Mouse (Mus musculus) lung, adult 2 months (tissue): ENCODE data around the gene Cldn10. TPM values are rescaled to one million over a fixed set of nuclear protein-coding genes. Genes with fewer than 3 reads are reported as not detected.

ENCODE experiments used
- DNase-seq: peaks from one replicate; pipeline ENCODE4 v3.0.0; 2022
- H3K4me1 ChIP-seq: fragments of 200-500 bp; 2 replicates; pipeline ENCODE4 v1.6.1; 2011; ENCODE audit warnings: low read length; ENCODE audit not compliant: control insufficient read depth, insufficient read depth
- H3K4me3 ChIP-seq: fragments of 200-500 bp; replicated peaks from 2 replicates; pipeline ENCODE3; 2011; ENCODE audit warnings: low read depth, mild to moderate bottlenecking, control low read depth, low read length; ENCODE audit errors: extremely low read depth
- CTCF ChIP-seq: fragments of 200-500 bp; IDR thresholded peaks from 2 replicates; pipeline ENCODE4 v1.5.1; 2011; ENCODE audit warnings: mild to moderate bottlenecking, low read length, control low read depth; ENCODE audit not compliant: insufficient read depth
- POLR2A ChIP-seq: fragments of 200-500 bp; IDR thresholded peaks from 2 replicates; pipeline ENCODE4 v1.6.1; 2011; ENCODE audit warnings: low read depth, mild to moderate bottlenecking, control low read depth, low read length, borderline replicate concordance; ENCODE audit errors: extremely low read depth
- WGBS: fragments of 180-500 bp; shearing (Covaris S2); methylation state at CpG from one replicate; pipeline ENCODE4 v1.1.7; 2018; 5-methylcytosine and 5-hydroxymethylcytosine counted together
- polyA plus RNA-seq: library from polyadenylated mRNA; depleted of rRNA; stranded (reverse); fragments of >200 nt; gene quantifications from 2 replicates; pipeline ENCODE4 v1.2.3, GENCODE M21; 2012

Cldn10 gene
- polyA plus RNA-seq, 1 experiment, result 11.8 TPM

DNA sequence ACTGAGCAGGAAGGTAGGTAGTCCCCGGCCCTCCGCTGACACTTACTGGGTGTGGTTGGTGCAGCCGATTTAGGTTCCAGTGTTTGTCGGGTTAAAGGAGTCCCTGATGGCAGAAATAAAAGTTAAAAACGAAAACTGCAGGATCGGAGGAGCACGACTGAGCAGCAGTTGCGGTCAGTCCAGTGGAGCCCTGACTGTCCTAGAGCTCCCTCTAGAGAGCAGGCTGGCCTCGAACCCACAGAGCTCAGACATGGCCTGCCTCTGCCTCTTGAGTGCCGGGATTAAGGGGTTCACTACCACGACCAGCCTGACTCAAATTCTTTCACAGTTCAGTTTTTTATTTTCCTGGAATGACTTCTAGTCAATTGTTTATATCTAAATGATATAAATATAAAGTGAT is 112.2 kb downstream of the Cldn10 start:
- WGBS, result 80% methylated on average over 11 of the region's 11 CpGs
- TF ChIP-seq POLR2A (no peak), CTCF (peak; percentile 11; the same call in 1 of the 2 replicates)
- no peak overlapping the region for H3K4me3 ChIP-seq
- 0 out of 2 replicates have a peak, but pooled peaks cover 2% of the 10 kb centered on the region for H3K4me1 ChIP-seq
- DNase-seq, result no peak

DNA sequence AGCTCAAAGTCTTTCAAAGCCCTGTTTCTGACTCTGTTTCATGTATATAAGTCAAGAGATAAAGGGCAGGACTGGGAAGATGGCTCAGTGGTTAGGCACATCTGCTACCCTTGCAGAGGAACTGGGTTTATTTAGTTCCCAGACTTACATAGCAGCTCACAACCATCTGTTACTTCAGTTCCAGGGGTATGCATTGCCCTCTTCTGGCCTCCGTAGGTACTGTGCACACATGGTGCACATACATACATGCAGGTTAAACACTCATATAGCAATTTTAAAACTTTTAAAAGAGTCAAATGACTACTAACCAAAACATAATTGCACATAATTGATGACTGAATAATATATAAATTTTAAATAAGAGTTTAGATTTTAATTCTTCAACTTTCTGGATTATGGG is 113.2 kb downstream of the Cldn10 start:
- no peak for DNase-seq
- TF ChIP-seq POLR2A, result no peak
- no peak for TF ChIP-seq CTCF
- 100% methylated on average over 1 of the region's 1 CpGs for WGBS
- Histone ChIP-seq H3K4me3 (no peak overlapping the region), H3K4me1 (0 out of 2 replicates have a peak, but pooled peaks cover 2% of the 10 kb centered on the region)

DNA sequence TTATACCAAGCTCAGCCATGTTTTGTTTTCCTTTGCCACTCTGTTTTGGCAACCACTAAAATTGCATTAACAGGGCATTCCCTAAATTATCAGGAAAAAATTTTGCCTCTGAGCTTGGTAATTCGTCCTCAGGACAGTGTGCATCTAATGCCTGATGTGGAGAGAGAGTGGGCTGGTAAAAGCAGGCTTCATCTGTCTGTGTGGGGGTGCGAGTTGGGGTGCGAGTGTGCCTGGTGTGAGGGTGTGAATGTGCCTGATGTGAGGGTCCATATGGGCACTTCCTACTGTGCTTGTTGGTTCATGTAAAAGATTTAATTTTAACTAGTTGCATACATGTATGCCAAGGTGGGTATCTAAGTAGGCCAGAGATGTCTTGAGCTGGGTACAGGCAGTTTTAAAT is 115.7 kb downstream of the Cldn10 start:
- H3K4me1 ChIP-seq, result 0 out of 2 replicates have a peak, but pooled peaks cover 2% of the 10 kb centered on the region
- TF ChIP-seq CTCF (no peak), POLR2A (no peak)
- H3K4me3 ChIP-seq, result no peak overlapping the region
- 83% methylated on average over 3 of the region's 3 CpGs for WGBS
- DNase-seq, result no peak

DNA sequence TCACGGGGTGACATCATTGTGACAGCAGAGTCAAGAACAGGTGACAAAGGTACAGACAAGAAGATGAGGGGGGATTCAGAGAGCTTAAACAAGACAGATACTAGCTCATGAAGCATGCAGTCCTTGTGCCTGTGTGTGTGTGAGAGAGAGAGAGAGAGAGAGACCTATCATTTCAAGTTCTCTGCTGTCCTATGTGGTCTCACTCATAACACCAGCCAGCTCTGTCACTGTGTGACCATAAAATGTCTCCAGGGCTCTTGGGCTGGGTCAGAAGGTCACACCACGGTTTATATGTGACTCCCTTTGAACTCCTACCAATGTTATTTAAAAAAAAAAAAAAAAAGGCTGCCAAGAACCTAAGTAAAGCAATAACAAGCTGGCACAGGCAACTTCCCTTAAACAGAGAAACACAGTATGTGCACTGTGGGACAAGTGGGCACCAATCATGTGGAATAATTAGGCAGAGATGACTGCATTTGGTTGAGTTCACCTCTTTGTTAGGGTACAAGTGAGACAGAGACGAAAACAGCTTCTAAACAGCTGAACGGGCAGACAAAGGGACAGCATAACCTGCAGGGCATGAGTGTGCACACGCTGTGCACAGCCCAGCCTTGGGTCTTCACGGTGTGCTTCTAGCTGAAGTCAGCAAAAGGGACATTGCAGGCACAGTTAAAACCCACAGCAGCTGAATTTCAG is 116.3 kb downstream of the Cldn10 start:
- 64% methylated on average over 6 of the region's 6 CpGs for WGBS
- no peak for DNase-seq

DNA sequence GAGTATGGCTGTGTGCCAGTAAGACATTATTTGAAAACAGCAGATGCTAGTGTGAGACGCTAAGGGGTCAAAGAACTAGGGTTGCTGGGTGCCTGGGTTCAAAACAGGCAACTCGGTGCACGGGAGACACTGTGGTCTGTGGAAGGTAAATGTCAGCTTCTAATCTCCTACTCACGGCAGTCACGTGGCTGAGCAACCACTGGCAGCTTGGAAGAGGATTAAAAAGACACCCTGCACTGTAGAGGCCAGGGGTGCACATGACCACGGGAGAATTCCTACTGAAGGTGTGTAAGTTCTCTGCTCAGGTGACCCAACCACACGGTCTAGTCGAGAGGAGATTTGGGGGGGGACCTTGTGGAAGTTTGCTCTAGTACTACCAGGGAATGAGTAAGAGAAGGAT is 119.9 kb downstream of the Cldn10 start:
- DNase-seq, result no peak
- no peak overlapping the region for H3K4me3 ChIP-seq
- WGBS, result 61% methylated on average over 8 of the region's 8 CpGs
- no peak for TF ChIP-seq POLR2A
- TF ChIP-seq CTCF, result no peak
- H3K4me1 ChIP-seq, result 0 out of 2 replicates have a peak, but pooled peaks cover 1% of the 10 kb centered on the region

More for the DNA sequence above, 116.3 kb downstream of the Cldn10 start:
- TF ChIP-seq POLR2A (no peak), CTCF (no peak)
- no peak overlapping the region for H3K4me3 ChIP-seq
- 0 out of 2 replicates have a peak, but pooled peaks cover 2% of the 10 kb centered on the region for H3K4me1 ChIP-seq

DNA sequence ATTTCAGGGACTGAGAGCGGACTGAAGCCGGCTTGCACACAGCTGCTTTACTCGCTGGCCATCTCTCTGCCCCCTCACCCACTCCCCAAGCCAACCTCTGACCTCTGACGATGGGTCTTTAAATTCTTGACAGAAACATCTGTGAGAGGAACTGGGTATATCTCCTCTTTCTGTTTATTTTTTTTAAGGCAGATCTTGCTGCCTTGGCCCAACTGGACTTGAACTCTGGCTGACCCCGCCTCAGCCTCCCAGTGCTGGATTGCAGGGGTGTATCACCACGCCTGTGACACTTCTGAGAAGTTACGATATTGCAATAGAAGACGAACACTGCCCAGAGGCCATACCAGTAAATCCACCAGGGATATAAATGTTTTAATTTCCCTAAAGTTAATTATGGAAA is 122.2 kb downstream of the Cldn10 start:
- 62% methylated on average over 8 of the region's 8 CpGs for WGBS
- Histone ChIP-seq H3K4me1 (no peaks in the 10 kb centered on the region), H3K4me3 (no peak overlapping the region)
- TF ChIP-seq CTCF (no peak), POLR2A (no peak)
- DNase-seq, result no peak

DNA sequence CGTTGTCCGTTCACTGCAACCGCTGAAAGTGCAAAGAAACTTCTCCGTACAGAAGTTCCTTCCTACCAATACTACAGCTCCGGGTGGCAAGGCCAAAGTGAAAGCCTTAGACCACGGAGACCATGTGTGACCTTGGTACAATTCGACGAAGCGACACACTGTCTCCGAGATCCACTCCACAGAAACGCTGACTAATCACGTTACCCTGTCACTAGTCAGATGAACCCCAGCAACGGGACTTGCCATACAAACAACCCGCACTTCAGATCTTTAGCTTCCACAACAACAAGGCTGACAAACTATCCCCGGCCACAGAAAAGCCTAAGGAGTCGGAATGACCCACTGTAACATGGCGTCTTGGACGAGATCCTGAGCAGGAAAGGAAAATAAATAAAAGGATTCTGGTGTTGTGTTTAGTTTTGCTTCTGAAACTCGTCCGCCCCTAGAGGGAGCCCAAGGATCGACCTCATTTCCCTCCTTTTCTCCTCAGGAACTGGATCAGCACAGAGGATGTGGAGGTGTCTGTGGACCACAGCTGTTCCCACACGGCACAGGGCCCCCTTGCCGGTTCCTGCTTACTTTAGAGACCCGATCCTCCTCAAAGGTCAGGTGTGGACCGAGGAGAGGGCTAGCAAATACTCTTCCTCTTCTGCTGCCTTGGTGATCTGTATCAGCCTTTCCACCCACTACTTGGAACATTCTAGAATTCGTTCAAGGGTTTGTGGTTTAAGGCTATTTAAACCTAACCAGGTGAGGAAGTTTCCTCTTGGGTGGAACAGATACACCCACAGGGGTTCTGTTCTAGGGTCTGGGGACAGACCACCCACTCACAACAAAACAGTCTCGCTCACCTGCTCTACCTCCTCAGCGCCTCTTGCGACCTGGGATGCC is 122.9 kb downstream of the Cldn10 start:
- H3K4me3 ChIP-seq, result peak overlapping the region; percentile 43

DNA sequence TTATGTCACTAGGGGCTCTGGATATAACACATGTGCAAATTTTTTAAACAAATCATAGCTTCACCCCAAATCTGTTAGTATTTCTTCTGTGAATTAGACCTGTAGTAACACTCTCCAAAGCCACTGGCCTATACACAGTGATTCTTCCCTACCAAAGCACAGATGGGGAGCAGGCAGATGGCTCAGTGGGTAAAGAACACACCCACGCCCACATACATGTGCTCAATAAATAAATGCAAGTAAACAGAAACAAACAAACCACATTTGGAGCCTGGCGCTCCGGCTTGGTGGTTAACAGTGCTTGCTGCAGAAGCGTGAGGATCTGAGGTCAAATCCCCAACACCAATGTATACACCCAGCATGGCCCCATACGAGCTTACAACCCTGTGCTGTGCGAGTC is 123.8 kb downstream of the Cldn10 start:
- 93% methylated on average over 6 of the region's 6 CpGs for WGBS
- H3K4me1 ChIP-seq, result no peaks in the 10 kb centered on the region
- no peak overlapping the region for H3K4me3 ChIP-seq
- no peak for DNase-seq
- TF ChIP-seq CTCF (no peak), POLR2A (no peak)

More for the DNA sequence above, 122.9 kb downstream of the Cldn10 start:
- peak; percentile 68 for DNase-seq
- no peaks in the 10 kb centered on the region for H3K4me1 ChIP-seq
- WGBS, result 34% methylated on average over 29 of the region's 29 CpGs
- TF ChIP-seq POLR2A, result no peak
- TF ChIP-seq CTCF, result peak; percentile 80

DNA sequence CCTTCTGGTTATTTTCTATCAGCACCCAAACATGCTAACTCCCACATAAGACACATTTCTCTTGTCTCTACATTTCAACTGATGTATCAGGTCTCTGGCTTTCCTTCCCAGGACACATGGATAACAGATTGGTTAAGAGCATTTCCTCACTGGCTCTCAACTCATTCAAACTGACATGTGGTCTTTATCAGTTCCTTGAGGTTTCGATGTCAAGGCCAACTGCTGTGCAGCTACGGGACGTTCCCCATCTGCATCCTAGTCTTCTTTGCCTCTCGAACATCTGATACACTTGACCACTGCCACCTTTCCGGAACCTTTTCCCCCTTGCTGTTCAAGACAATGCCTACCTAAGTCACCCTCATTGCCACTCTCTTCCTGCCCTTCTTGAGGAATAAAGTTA is 125.9 kb downstream of the Cldn10 start:
- 72% methylated on average over 5 of the region's 5 CpGs for WGBS
- no peak for DNase-seq

More for the DNA sequence above, 125.9 kb downstream of the Cldn10 start:
- TF ChIP-seq CTCF, result no peak
- TF ChIP-seq POLR2A, result no peak
- Histone ChIP-seq H3K4me3 (no peak overlapping the region), H3K4me1 (no peaks in the 10 kb centered on the region)
